Mouse (Mus musculus): Measurements from ENCODE around the gene Tmem116. TPM values are rescaled to one million over a fixed set of nuclear protein-coding genes. Genes with fewer than 3 reads are reported as not detected.

Tmem116 gene
- polyA plus RNA-seq, 1 experiment, result 0.70 TPM

- Histone ChIP-seq H3K27ac (ENCODE audit: insufficient read depth, low read depth, low read length) (no peak overlapping the region), H3K27me3 (ENCODE audit: control insufficient read depth, insufficient read depth, low read length) (no peaks in the 10 kb centered on the region), H3K4me3 (ENCODE audit: low read depth, low read length) (no peak overlapping the region), H3K36me3 (ENCODE audit: control insufficient read depth, insufficient read depth, low read length) (no peaks in the 10 kb centered on the region), H3K4me1 (ENCODE audit: control insufficient read depth, insufficient read depth, insufficient read length, low read length) (peaks cover 8% of the 10 kb centered on the region; the same call in 1 of the 2 replicates)
- 46% methylated on average over 4 of the region's 4 CpGs for WGBS
- no peak for TF ChIP-seq CTCF (IDR thresholded peaks at IDR 0.05; ENCODE audit: extremely low read depth, insufficient read length, insufficient replicate concordance, low read depth, low read length)
- no peak for TF ChIP-seq POLR2A (IDR thresholded peaks at IDR 0.05; ENCODE audit: low read depth, low read length)
Observed at GRCm38 (mm10) chr5:121461339-121462170, 9.9 kb downstream of the Tmem116 start.

DNA sequence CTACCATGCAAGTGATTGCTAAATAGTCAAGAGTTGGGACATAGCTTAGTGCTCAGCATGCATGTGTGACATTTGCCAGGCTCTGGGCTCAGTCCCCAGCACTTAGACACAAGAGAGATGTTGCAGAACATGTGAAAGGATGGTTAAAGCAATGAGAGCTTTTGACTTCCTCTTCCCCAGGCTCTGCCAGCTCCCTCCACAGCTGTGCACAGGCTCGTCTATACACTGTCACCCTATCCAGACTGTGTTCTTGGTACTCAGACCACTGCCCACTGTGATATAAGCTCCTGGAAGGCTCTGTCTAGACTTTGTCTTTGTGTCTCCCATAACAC is 10.4 kb downstream of the Tmem116 start:
- Histone ChIP-seq H3K36me3 (ENCODE audit: control insufficient read depth, insufficient read depth, low read length) (no peaks in the 10 kb centered on the region), H3K27me3 (ENCODE audit: control insufficient read depth, insufficient read depth, low read length) (no peaks in the 10 kb centered on the region), H3K4me1 (ENCODE audit: control insufficient read depth, insufficient read depth, insufficient read length, low read length) (peaks cover 8% of the 10 kb centered on the region; the same call in 1 of the 2 replicates), H3K4me3 (ENCODE audit: low read depth, low read length) (no peak overlapping the region), H3K27ac (ENCODE audit: insufficient read depth, low read depth, low read length) (no peak overlapping the region)
- 19% methylated on average over 1 of the region's 1 CpGs for WGBS
- TF ChIP-seq CTCF (IDR thresholded peaks at IDR 0.05; ENCODE audit: extremely low read depth, insufficient read length, insufficient replicate concordance, low read depth, low read length) (no peak), POLR2A (IDR thresholded peaks at IDR 0.05; ENCODE audit: low read depth, low read length) (no peak)

DNA sequence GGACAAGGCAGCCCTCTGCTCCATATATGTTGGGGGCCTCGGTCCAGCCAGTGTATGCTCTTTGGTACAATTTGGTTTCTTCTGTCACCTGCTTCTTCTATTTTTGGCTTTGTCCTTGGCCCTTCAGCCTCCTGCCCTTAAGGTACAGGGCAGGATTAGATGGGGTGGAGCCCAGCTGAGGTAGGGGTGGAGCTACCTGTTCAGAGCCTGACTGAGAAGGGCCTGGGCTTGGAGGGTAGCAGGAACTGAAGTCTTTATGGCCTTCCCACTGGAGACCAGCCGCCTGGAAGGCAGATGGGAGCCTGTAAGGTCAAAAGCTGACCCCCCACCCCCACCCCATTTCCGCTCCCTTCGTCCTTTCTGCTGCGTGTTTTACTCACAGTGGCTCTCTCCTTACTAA is 11.3 kb downstream of the Tmem116 start:
- Histone ChIP-seq H3K36me3 (ENCODE audit: control insufficient read depth, insufficient read depth, low read length) (no peaks in the 10 kb centered on the region), H3K27ac (ENCODE audit: insufficient read depth, low read depth, low read length) (no peak overlapping the region), H3K4me3 (ENCODE audit: low read depth, low read length) (no peak overlapping the region), H3K4me1 (ENCODE audit: control insufficient read depth, insufficient read depth, insufficient read length, low read length) (peaks cover 8% of the 10 kb centered on the region; the same call in 1 of the 2 replicates), H3K27me3 (ENCODE audit: control insufficient read depth, insufficient read depth, low read length) (no peaks in the 10 kb centered on the region)
- WGBS, result 40% methylated on average over 5 of the region's 5 CpGs
- no peak for TF ChIP-seq POLR2A (IDR thresholded peaks at IDR 0.05; ENCODE audit: low read depth, low read length)
- no peak for TF ChIP-seq CTCF (IDR thresholded peaks at IDR 0.05; ENCODE audit: extremely low read depth, insufficient read length, insufficient replicate concordance, low read depth, low read length)

GRCm38 (mm10) chr5:121463601-121464250 is 12.0 kb downstream of the Tmem116 start:
- H3K27ac ChIP-seq (ENCODE audit: insufficient read depth, low read depth, low read length), result no peak overlapping the region
- peaks cover 8% of the 10 kb centered on the region; the same call in 1 of the 2 replicates for H3K4me1 ChIP-seq (ENCODE audit: control insufficient read depth, insufficient read depth, insufficient read length, low read length)
- no peak overlapping the region for H3K4me3 ChIP-seq (ENCODE audit: low read depth, low read length)
- no peaks in the 10 kb centered on the region for H3K36me3 ChIP-seq (ENCODE audit: control insufficient read depth, insufficient read depth, low read length)
- TF ChIP-seq CTCF (IDR thresholded peaks at IDR 0.05; ENCODE audit: extremely low read depth, insufficient read length, insufficient replicate concordance, low read depth, low read length), result no peak
- no peak for TF ChIP-seq POLR2A (IDR thresholded peaks at IDR 0.05; ENCODE audit: low read depth, low read length)
- H3K27me3 ChIP-seq (ENCODE audit: control insufficient read depth, insufficient read depth, low read length), result no peaks in the 10 kb centered on the region
- 79% methylated on average over 5 of the region's 5 CpGs for WGBS

DNA sequence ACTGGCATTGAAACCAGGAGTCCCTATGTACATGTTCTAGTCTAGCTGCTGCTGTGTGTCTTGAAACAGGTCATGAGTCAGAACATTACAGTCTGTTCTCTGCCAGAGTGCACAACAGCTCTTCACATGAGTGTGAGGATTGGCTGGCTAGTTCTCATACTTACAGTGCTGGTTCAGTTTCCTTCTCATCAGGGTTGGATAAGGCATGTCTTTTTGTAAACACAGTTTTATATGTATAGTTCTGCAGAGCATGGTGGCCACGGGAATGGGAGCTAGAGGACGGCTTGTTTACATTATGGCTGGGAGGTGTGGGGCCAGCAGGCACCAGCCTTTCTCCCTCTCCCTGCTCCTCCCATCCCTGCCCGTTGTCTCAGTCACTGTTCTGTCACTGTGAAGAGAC is 17.9 kb downstream of the Tmem116 start:
- H3K27me3 ChIP-seq (ENCODE audit: control insufficient read depth, insufficient read depth, low read length), result no peaks in the 10 kb centered on the region
- 22% methylated on average over 3 of the region's 3 CpGs for WGBS
- no peak overlapping the region for H3K4me3 ChIP-seq (ENCODE audit: low read depth, low read length)
- TF ChIP-seq POLR2A (IDR thresholded peaks at IDR 0.05; ENCODE audit: low read depth, low read length) (no peak), CTCF (IDR thresholded peaks at IDR 0.05; ENCODE audit: extremely low read depth, insufficient read length, insufficient replicate concordance, low read depth, low read length) (no peak)
- H3K27ac ChIP-seq (ENCODE audit: insufficient read depth, low read depth, low read length), result no peak overlapping the region
- H3K36me3 ChIP-seq (ENCODE audit: control insufficient read depth, insufficient read depth, low read length), result no peaks in the 10 kb centered on the region
- H3K4me1 ChIP-seq (ENCODE audit: control insufficient read depth, insufficient read depth, insufficient read length, low read length), result no peaks in the 10 kb centered on the region

DNA sequence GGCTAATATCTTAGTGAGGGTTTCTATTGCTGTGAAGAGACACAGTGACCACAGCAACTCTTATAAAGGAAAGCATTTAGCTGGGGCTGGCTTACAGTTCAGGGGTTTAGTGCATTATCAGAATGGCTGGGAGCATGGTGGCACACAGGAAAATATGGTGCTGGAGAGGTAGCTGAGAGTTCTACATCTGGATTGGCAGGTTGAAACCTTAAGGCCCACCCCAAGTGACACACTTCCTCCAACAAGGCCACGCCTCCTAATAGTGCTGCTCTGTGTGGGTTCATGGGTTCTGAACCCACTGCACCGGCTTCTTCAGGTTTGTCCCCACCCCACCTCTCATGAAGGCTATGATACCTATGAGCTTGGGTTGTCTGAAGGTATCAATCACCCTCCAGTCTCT is 20.7 kb downstream of the Tmem116 start:
- 96% methylated on average over 2 of the region's 2 CpGs for WGBS
- Histone ChIP-seq H3K4me3 (ENCODE audit: low read depth, low read length) (no peak overlapping the region), H3K36me3 (ENCODE audit: control insufficient read depth, insufficient read depth, low read length) (no peaks in the 10 kb centered on the region), H3K27ac (ENCODE audit: insufficient read depth, low read depth, low read length) (no peak overlapping the region), H3K27me3 (ENCODE audit: control insufficient read depth, insufficient read depth, low read length) (no peaks in the 10 kb centered on the region), H3K4me1 (ENCODE audit: control insufficient read depth, insufficient read depth, insufficient read length, low read length) (no peaks in the 10 kb centered on the region)
- TF ChIP-seq CTCF (IDR thresholded peaks at IDR 0.05; ENCODE audit: extremely low read depth, insufficient read length, insufficient replicate concordance, low read depth, low read length) (no peak), POLR2A (IDR thresholded peaks at IDR 0.05; ENCODE audit: low read depth, low read length) (no peak)

DNA sequence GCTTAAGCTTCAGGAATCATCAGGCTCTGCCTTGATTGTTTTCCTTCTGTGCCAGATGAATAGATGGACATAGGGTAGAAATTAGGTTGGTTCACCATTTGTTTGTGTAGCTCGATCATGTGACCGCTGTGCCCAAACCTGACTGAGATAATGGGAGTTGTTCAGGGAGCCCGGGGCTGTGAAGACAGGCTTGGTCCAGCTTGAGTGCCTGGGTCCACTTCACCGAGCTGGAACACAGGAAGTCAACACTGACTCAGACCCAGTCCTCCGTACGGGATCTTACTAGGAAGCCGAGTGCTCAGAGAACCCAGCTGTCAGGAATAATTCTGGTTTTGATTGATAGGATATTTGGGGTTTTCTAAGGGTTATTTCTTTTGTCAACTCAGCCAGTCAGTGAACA is 22.9 kb downstream of the Tmem116 start:
- H3K27ac ChIP-seq (ENCODE audit: insufficient read depth, low read depth, low read length), result no peak overlapping the region
- H3K27me3 ChIP-seq (ENCODE audit: control insufficient read depth, insufficient read depth, low read length), result no peaks in the 10 kb centered on the region
- no peak overlapping the region for H3K4me3 ChIP-seq (ENCODE audit: low read depth, low read length)
- no peaks in the 10 kb centered on the region for H3K36me3 ChIP-seq (ENCODE audit: control insufficient read depth, insufficient read depth, low read length)
- WGBS, result 67% methylated on average over 7 of the region's 7 CpGs
- TF ChIP-seq POLR2A (IDR thresholded peaks at IDR 0.05; ENCODE audit: low read depth, low read length) (no peak), CTCF (IDR thresholded peaks at IDR 0.05; ENCODE audit: extremely low read depth, insufficient read length, insufficient replicate concordance, low read depth, low read length) (no peak)
- no peaks in the 10 kb centered on the region for H3K4me1 ChIP-seq (ENCODE audit: control insufficient read depth, insufficient read depth, insufficient read length, low read length)
